Mouse (Mus musculus): ENCODE results near the gene Pdap1. TPM values are rescaled to one million over a fixed set of nuclear protein-coding genes. Genes with fewer than 3 reads are reported as not detected.
"Not testable (repeated sequence)": the region's sequence is repeated elsewhere in the genome, so short reads cannot be mapped to it uniquely, and the experiment has no call there.

Gene Pdap1
- polyA plus RNA-seq, 1 experiment: 101 TPM

- DNase-seq (ENCODE audit: extremely low spot score in 1 of 2, low spot score in 1 of 2): peak; percentile 73 to 90
These were observed 56.2 kb downstream of the Pdap1 start, which contains the start of the genes Arpc1a and Kpna7 for GRCm38 (mm10) chr5:145083632-145084451. Arpc1a (plus strand) TSS chr5:145083830. Kpna7 (minus strand) TSS chr5:145084030.

DNA sequence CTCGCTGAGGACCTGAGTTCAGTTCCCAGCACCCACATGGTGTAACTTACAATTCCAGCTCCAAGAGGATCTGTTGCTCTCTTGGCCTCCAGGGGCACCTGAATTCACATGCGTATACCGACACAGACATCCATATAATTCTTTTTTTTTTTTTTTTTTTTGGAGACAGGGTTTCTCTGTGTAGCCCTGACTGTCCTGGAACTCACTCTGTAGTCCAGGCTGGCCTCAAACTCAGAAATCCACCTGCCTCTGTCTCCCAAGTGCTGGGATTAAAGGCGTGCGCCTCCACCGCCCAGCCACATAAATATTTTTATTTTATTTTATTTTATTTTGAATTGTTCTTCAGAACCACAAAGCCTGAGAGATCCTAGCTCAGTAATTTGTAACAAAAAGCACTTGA lies 56.8 kb downstream of the Pdap1 start:
- DNase-seq (ENCODE audit: extremely low spot score in 1 of 2, low spot score in 1 of 2): not testable (repeated sequence)

DNA sequence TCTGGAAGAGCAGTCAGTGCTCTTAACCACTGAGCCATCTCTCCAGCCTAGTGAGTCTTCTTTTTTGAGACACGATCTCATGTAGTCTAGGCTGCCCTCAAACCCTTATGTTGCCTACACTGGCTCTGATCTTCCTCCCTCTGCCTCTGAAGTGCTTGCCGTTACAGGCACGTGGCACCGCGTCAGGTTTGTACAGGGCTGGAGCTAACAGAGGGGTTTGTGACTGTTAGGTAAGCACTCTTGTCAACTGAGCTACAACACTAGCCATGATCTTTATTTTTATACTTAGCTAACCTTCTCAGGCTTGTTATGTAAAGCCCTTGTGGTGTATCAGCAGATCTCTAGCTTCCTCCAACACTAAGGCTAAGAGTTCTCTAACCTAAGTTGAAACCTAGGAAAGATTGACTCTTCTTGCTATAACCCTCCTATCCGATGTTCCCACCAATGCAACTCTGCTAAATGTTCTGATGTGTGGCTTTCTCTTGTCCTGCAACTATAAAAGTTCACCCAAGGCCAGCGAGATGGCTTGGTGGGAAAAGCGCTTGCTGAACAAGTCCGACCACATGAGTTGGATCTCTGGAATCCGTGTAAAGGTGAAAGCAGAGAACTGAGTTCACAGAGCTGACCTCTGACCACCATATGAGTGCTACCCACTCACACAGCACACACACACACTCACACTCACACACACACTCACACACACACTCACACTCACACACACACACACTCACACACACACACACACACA lies 58.0 kb downstream of the Pdap1 start:
- DNase-seq (ENCODE audit: extremely low spot score in 1 of 2, low spot score in 1 of 2): no peak

Other genes starting within 250 kb of the Pdap1 start
- gene Smurf1, start 174.4 kb downstream of the Pdap1 start, polyA plus RNA-seq (2012; rRNA removed): 25.6 and 28.2 TPM in 2 replicates
- not detected in 2 replicates for gene Gm4871, start 107.5 kb downstream of the Pdap1 start, polyA plus RNA-seq (2012; rRNA removed)
- not detected in 2 replicates for gene 1700018F24Rik, start 97.2 kb downstream of the Pdap1 start, polyA plus RNA-seq (2012; rRNA removed)
- 210 and 216 TPM in 2 replicates for gene Arpc1a, start 56.4 kb downstream of the Pdap1 start, polyA plus RNA-seq (2012; rRNA removed)
- gene Kpna7, start 56.2 kb downstream of the Pdap1 start, polyA plus RNA-seq (2012; rRNA removed): not detected in 2 replicates
- gene Arpc1b, start 26.0 kb downstream of the Pdap1 start, polyA plus RNA-seq (2012; rRNA removed): 71.6 and 73.6 TPM in 2 replicates
- 92.0 and 93.3 TPM in 2 replicates for gene Bud31, start 124 bp upstream of the Pdap1 start, polyA plus RNA-seq (2012; rRNA removed)
- gene Ptcd1, start 26.9 kb upstream of the Pdap1 start, polyA plus RNA-seq (2012; rRNA removed): 19.3 and 21.1 TPM in 2 replicates
- 51.7 and 57.8 TPM in 2 replicates for gene Cpsf4, start 27.0 kb upstream of the Pdap1 start, polyA plus RNA-seq (2012; rRNA removed)
- 324 and 327 TPM in 2 replicates for gene Atp5j2, start 51.8 kb upstream of the Pdap1 start, polyA plus RNA-seq (2012; rRNA removed)
- gene Zkscan14, start 61.6 kb upstream of the Pdap1 start, polyA plus RNA-seq (2012; rRNA removed): 6.6 and 8.5 TPM in 2 replicates
- 9.5 and 9.7 TPM in 2 replicates for gene Zkscan5, start 64.3 kb upstream of the Pdap1 start, polyA plus RNA-seq (2012; rRNA removed)
- 20.8 and 20.9 TPM in 2 replicates for gene Zfp655, start 91.5 kb upstream of the Pdap1 start, polyA plus RNA-seq (2012; rRNA removed)
- 13.9 and 16.1 TPM in 2 replicates for gene Zscan25, start 140.3 kb upstream of the Pdap1 start, polyA plus RNA-seq (2012; rRNA removed)
- not detected in 2 replicates for gene Cyp3a57, start 205.0 kb upstream of the Pdap1 start, polyA plus RNA-seq (2012; rRNA removed)

All from frontal cortex, adult 2 months (tissue).